Mouse (Mus musculus): ENCODE data around the gene Elmo2. TPM values are rescaled to one million over a fixed set of nuclear protein-coding genes. Genes with fewer than 3 reads are reported as not detected.
A peak's percentile ranks its signal among the peaks of the same experiment; 100 is the strongest.

Gene Elmo2
- total and polyA plus RNA-seq, 3 experiments: 9.0 to 11.7 (median 10.1) TPM

- Histone ChIP-seq H3K27me3 (replicated peaks) (peaks cover 88% of the 10 kb centered on the region), H3K4me3 (replicated peaks in 1 of 3; ENCODE audit: low read depth in 2 of 3, low read length in 2 of 3, poor library complexity in 1 of 3) (no peak overlapping the region), H3K4me1 (ENCODE audit: control insufficient read depth in 1 of 2, insufficient read depth in 2 of 2) (peaks cover 9 to 10% of the 10 kb centered on the region in 2 experiments; a peak in 3 of 4 replicates), H3K36me3 (replicated peaks in 1 of 2; ENCODE audit: control insufficient read depth in 1 of 2, insufficient read depth in 1 of 2, low read length in 1 of 2) (no peaks in the 10 kb centered on the region), H3K79me2 (replicated peaks; ENCODE audit: control insufficient read depth, extremely low read depth, insufficient read depth, poor library complexity, severe bottlenecking) (no peaks in the 10 kb centered on the region), H3K27ac (ENCODE audit: insufficient read depth, low read depth) (no peak overlapping the region), H3K9me3 (replicated peaks; ENCODE audit: low read length) (no peaks in the 10 kb centered on the region), H3K9ac (ENCODE audit: insufficient read depth, low read depth) (no peak overlapping the region), H3K4me2 (ENCODE audit: insufficient read depth, low read depth, poor library complexity, severe bottlenecking) (no peak overlapping the region)
- no peak for DNase-seq (ENCODE audit: extremely low read depth)
- dilution Hi-C loops (cut with MboI; ENCODE audit: extremely low pct_ligation_motif_present, extremely low pct_unique_long_range_greater_than_20kb, low sequenced_read_pairs): no loop called here
- in situ Hi-C loops (cut with MboI; ENCODE audit: low pct_ligation_motif_present, low pct_unique_long_range_greater_than_20kb, low sequenced_read_pairs): no loop called here
- TF ChIP-seq UBTF (IDR thresholded peaks at IDR 0.05; ENCODE audit: low read depth, low read length): no peak
- TF ChIP-seq USF2 (conservative IDR thresholded peaks at IDR 0.05; ENCODE audit: low read depth, low read length): no peak
Observed at GRCm38 (mm10) chr2:165263861-165264260, 62.4 kb downstream of the Elmo2 start.

- Histone ChIP-seq H3K27me3 (replicated peaks) (peaks cover 91% of the 10 kb centered on the region), H3K79me2 (replicated peaks; ENCODE audit: control insufficient read depth, extremely low read depth, insufficient read depth, poor library complexity, severe bottlenecking) (no peaks in the 10 kb centered on the region), H3K4me2 (ENCODE audit: insufficient read depth, low read depth, poor library complexity, severe bottlenecking) (no peak overlapping the region), H3K4me1 (ENCODE audit: control insufficient read depth in 1 of 2, insufficient read depth in 2 of 2) (peaks cover 14 to 18% of the 10 kb centered on the region in 2 experiments), H3K36me3 (replicated peaks in 1 of 2; ENCODE audit: control insufficient read depth in 1 of 2, insufficient read depth in 1 of 2, low read length in 1 of 2) (no peaks in the 10 kb centered on the region), H3K27ac (ENCODE audit: insufficient read depth, low read depth) (no peak overlapping the region), H3K4me3 (replicated peaks in 1 of 3; ENCODE audit: low read depth in 2 of 3, low read length in 2 of 3, poor library complexity in 1 of 3) (no peak overlapping the region), H3K9me3 (replicated peaks; ENCODE audit: low read length) (no peaks in the 10 kb centered on the region), H3K9ac (ENCODE audit: insufficient read depth, low read depth) (no peak overlapping the region)
- TF ChIP-seq SIN3A (IDR thresholded peaks at IDR 0.05; ENCODE audit: low read length) (no peak), BHLHE40 (IDR thresholded peaks at IDR 0.05; ENCODE audit: low read depth, low read length) (peak; percentile 59), ELF1 (IDR thresholded peaks at IDR 0.05; ENCODE audit: low read depth, low read length) (no peak), CHD1 (IDR thresholded peaks at IDR 0.05; ENCODE audit: low read depth, low read length) (no peak), EP300 (IDR thresholded peaks at IDR 0.05; ENCODE audit: low read length) (no peak), USF2 (conservative IDR thresholded peaks at IDR 0.05; ENCODE audit: low read depth, low read length) (0 out of 2 replicates have a peak, but pooled peaks have one; percentile 8), HCFC1 (IDR thresholded peaks at IDR 0.05; ENCODE audit: low read depth, low read length) (no peak), IRF4 (IDR thresholded peaks at IDR 0.05; ENCODE audit: low read depth, low read length) (no peak), GABPA (IDR thresholded peaks at IDR 0.05; ENCODE audit: insufficient replicate concordance, low read depth, low read length) (no peak)
- dilution Hi-C loops (cut with MboI; ENCODE audit: extremely low pct_ligation_motif_present, extremely low pct_unique_long_range_greater_than_20kb, low sequenced_read_pairs): no loop called here
- in situ Hi-C loops (cut with MboI; ENCODE audit: low pct_ligation_motif_present, low pct_unique_long_range_greater_than_20kb, low sequenced_read_pairs): no loop called here
- no peak for DNase-seq (ENCODE audit: extremely low read depth)
Observed at GRCm38 (mm10) chr2:165262274-165262990, 63.8 kb downstream of the Elmo2 start.

GRCm38 (mm10) chr2:165259859-165260258 is 66.4 kb downstream of the Elmo2 start:
- Histone ChIP-seq H3K27me3 (replicated peaks) (peaks cover 94% of the 10 kb centered on the region), H3K4me1 (ENCODE audit: control insufficient read depth in 1 of 2, insufficient read depth in 2 of 2) (peaks cover 14 to 28% of the 10 kb centered on the region in 2 experiments), H3K9me3 (replicated peaks; ENCODE audit: low read length) (no peaks in the 10 kb centered on the region), H3K36me3 (replicated peaks in 1 of 2; ENCODE audit: control insufficient read depth in 1 of 2, insufficient read depth in 1 of 2, low read length in 1 of 2) (no peaks in the 10 kb centered on the region), H3K27ac (ENCODE audit: insufficient read depth, low read depth) (no peak overlapping the region), H3K4me2 (ENCODE audit: insufficient read depth, low read depth, poor library complexity, severe bottlenecking) (no peak overlapping the region), H3K4me3 (replicated peaks in 1 of 3; ENCODE audit: low read depth in 2 of 3, low read length in 2 of 3, poor library complexity in 1 of 3) (no peak overlapping the region), H3K9ac (ENCODE audit: insufficient read depth, low read depth) (no peak overlapping the region), H3K79me2 (replicated peaks; ENCODE audit: control insufficient read depth, extremely low read depth, insufficient read depth, poor library complexity, severe bottlenecking) (no peaks in the 10 kb centered on the region)
- dilution Hi-C loops (cut with MboI; ENCODE audit: extremely low pct_ligation_motif_present, extremely low pct_unique_long_range_greater_than_20kb, low sequenced_read_pairs): no loop called here
- peak; percentile 98 for TF ChIP-seq MAFK (IDR thresholded peaks at IDR 0.05; ENCODE audit: insufficient replicate concordance, low read length)
- TF ChIP-seq BHLHE40 (IDR thresholded peaks at IDR 0.05; ENCODE audit: low read depth, low read length): no peak
- DNase-seq (ENCODE audit: extremely low read depth): no peak
- in situ Hi-C loops (cut with MboI; ENCODE audit: low pct_ligation_motif_present, low pct_unique_long_range_greater_than_20kb, low sequenced_read_pairs): no loop called here
